Mouse (Mus musculus): ENCODE measurements around the gene Spib.

- no peak for TF ChIP-seq CTCF (IDR thresholded peaks at IDR 0.05; ENCODE audit: extremely low read depth, insufficient read length, insufficient replicate concordance, low read depth, low read length)
- no peak for TF ChIP-seq POLR2A (IDR thresholded peaks at IDR 0.05; ENCODE audit: low read depth, low read length)
Measured at GRCm38 (mm10) chr7:44570989-44571388, 39.1 kb upstream of the Spib start.
